Mouse (Mus musculus) lung, adult 2 months (tissue): Measurements from ENCODE around the gene Smad1.

Experiments
- CTCF ChIP-seq: fragments of 200-500 bp; IDR thresholded peaks from 2 replicates; pipeline ENCODE4 v1.5.1; 2011; ENCODE audit warnings: mild to moderate bottlenecking, low read length, control low read depth; ENCODE audit not compliant: insufficient read depth
- POLR2A ChIP-seq: fragments of 200-500 bp; IDR thresholded peaks from 2 replicates; pipeline ENCODE4 v1.6.1; 2011; ENCODE audit warnings: low read depth, mild to moderate bottlenecking, control low read depth, low read length, borderline replicate concordance; ENCODE audit errors: extremely low read depth

- TF ChIP-seq CTCF (no peak), POLR2A (no peak)
Observed at GRCm38 (mm10) chr8:79367959-79368358, 31.4 kb downstream of the Smad1 start.
